Mouse (Mus musculus): ENCODE data around the gene Nedd4.

DNA sequence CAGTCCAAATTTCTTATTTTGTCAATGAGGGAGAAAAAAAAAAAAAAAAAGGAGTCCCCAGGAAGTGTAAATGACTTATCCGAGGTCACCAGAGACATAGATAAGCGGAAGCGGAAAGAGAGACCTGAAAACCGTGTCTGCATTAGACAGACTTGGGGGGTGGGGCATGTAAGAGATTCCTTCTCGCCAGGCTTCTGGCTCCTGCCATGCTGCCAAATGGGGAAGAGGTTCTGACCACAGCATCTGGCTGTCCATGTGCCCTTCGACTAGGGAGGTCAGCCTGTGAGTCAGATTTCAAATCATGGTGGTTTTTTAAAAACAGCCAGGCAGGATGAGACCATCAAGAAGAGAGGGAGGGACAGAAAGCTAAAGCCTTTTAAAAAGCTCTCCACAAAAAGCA lies 129.5 kb downstream of the Nedd4 start:
- TF ChIP-seq CTCF (IDR thresholded peaks at IDR 0.05; ENCODE audit: borderline replicate concordance, control insufficient read depth, extremely low read depth, insufficient read depth, low read length, poor library complexity): no peak
- TF ChIP-seq POLR2A (IDR thresholded peaks at IDR 0.05; ENCODE audit: control insufficient read depth, extremely low read depth, insufficient read depth, low read length, poor library complexity): no peak
